Mouse (Mus musculus) testis, adult 2 months (tissue): ENCODE measurements at regions not wholly inside any gene's neighbourhood (a gene's known extent, or its start where the extent isn't known, plus 50 kb on each side); places are given as distances from the start of the nearest gene placed in this dataset.

Experiments
- CTCF ChIP-seq: fragments of 200-500 bp; IDR thresholded peaks from 2 replicates; pipeline ENCODE4 v1.5.1; 2012; ENCODE audit warnings: low read depth, mild to moderate bottlenecking, inconsistent platforms, low read length, moderate library complexity; ENCODE audit not compliant: control insufficient read depth, insufficient read depth, insufficient replicate concordance
- POLR2A ChIP-seq: fragments of 200-500 bp; IDR thresholded peaks from 2 replicates; pipeline ENCODE4 v1.6.1; 2012; ENCODE audit warnings: low read depth, mild to moderate bottlenecking, inconsistent platforms, low read length, moderate library complexity; ENCODE audit not compliant: control insufficient read depth

DNA sequence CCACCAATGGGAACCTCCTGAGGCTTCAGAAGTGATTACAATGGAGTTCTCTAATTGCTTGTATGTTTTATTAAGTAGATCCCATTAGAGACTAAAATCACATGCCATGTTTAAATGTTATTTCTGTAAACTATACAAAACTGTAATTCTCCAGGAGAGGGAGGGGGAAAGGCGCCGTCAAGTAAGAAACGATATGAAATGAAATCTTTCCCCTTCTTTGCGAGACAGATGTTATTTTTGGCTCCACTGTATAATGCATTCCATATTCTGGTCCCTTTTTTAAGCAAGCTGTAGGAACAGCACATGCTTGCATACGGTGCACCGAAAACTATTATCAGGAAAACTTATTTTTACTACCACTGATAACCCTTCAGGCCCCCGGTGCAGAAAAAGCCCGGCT, 141.0 kb upstream of the Gdnf start:
- TF ChIP-seq CTCF = no peak
- no peak for TF ChIP-seq POLR2A
